Mouse (Mus musculus): ENCODE data around the gene Nudt22. TPM values are rescaled to one million over a fixed set of nuclear protein-coding genes. Genes with fewer than 3 reads are reported as not detected.

Nudt22 gene
- polyA plus RNA-seq (2015; fragmentation: Nextera tagmentation; extraction: Ambion mirVana): 21.7 and 24.1 TPM in 2 replicates

- H3K27me3 ChIP-seq: no peaks in the 10 kb centered on the region
- under 1% methylated on average over 23 of the region's 24 CpGs for WGBS
- H3K4me2 ChIP-seq: peak within 1 kb of the TSS; percentile 80
- H3K4me3 ChIP-seq: peak within 1 kb of the TSS; percentile 63
- peak within 1 kb of the TSS; percentile 75 for H3K27ac ChIP-seq
- peak; percentile 79 for ATAC-seq (ENCODE audit: insufficient number of reproducible peaks, low FRiP score, low TSS enrichment, low read depth)
- peaks cover 43% of the 10 kb centered on the region for H3K4me1 ChIP-seq
- H3K36me3 ChIP-seq: peaks cover 26% of the 10 kb centered on the region
- no peaks in the 10 kb centered on the region for H3K9me3 ChIP-seq
- peak within 1 kb of the TSS; percentile 74 for H3K9ac ChIP-seq
Observed at GRCm38 (mm10) chr19:6996006-6996405, at the start of gene Nudt22, which contains the start of gene Trpt1. Gene Nudt22, minus strand, starts transcription at chr19:6996117. Gene Trpt1, plus strand, starts transcription at chr19:6996131.

DNA sequence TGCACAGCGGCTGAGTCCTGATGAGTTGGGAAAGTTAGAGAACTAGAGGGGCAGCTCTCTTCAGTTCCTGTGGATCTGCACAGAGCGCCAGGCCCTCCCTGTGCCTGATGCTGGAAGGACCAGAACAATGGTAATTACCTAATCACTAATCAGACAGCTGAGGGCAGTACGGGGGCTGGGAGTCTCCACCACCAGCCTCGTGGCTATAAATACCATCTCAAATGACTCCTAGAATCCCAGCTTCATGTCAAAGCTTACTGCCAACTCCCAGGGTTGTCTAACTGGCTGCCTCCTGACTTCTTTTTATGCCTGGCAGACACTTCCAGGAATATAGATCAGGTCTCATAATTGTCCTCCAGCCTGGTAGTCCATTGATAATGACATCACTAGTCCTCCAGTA, 48.8 kb upstream of the Nudt22 start:
- Histone ChIP-seq H3K4me3 (no peak overlapping the region), H3K36me3 (no peaks in the 10 kb centered on the region), H3K27ac (no peak overlapping the region), H3K9me3 (no peaks in the 10 kb centered on the region), H3K9ac (0 out of 2 replicates have a peak overlapping the region, but pooled peaks have one; percentile 2), H3K4me1 (peaks cover 6% of the 10 kb centered on the region; the same call in 1 of the 2 replicates), H3K27me3 (no peaks in the 10 kb centered on the region), H3K4me2 (no peak overlapping the region)
- WGBS: 28% methylated on average over 4 of the region's 4 CpGs
- ATAC-seq (ENCODE audit: insufficient number of reproducible peaks, low FRiP score, low TSS enrichment, low read depth): no peak

GRCm38 (mm10) chr19:7044279-7044678, 48.4 kb upstream of the Nudt22 start:
- H3K9ac ChIP-seq: 0 out of 2 replicates have a peak overlapping the region, but pooled peaks have one; percentile 2
- H3K9me3 ChIP-seq: no peaks in the 10 kb centered on the region
- no peaks in the 10 kb centered on the region for H3K27me3 ChIP-seq
- H3K27ac ChIP-seq: no peak overlapping the region
- H3K4me1 ChIP-seq: peaks cover 6% of the 10 kb centered on the region; the same call in 1 of the 2 replicates
- H3K4me3 ChIP-seq: no peak overlapping the region
- WGBS: 58% methylated on average over 4 of the region's 4 CpGs
- no peak for ATAC-seq (ENCODE audit: insufficient number of reproducible peaks, low FRiP score, low TSS enrichment, low read depth)
- H3K4me2 ChIP-seq: no peak overlapping the region
- H3K36me3 ChIP-seq: no peaks in the 10 kb centered on the region

DNA sequence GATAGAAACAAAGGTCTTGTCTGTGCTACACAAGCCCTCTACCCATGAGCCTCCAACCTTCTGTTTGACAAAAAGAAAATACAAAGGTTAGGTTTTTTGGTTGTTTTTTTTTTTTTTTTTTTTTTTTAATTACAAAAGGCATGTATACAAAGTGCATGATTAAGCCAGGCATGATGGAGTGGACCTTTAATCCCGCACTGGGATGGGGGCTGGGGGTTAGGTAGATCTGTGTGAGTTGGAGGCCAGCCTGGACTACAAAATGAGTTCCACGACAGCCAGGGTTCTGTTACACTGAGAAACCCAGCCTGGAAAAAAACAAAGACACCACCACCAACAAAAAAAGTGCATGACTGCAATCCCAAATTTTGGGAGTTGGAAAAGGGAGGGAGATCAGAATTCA, 45.3 kb upstream of the Nudt22 start:
- H3K36me3 ChIP-seq: 0 out of 2 replicates have a peak, but pooled peaks cover 3% of the 10 kb centered on the region
- 89% methylated on average over 2 of the region's 2 CpGs for WGBS
- no peaks in the 10 kb centered on the region for H3K27me3 ChIP-seq
- no peak for ATAC-seq (ENCODE audit: insufficient number of reproducible peaks, low FRiP score, low TSS enrichment, low read depth)
- no peaks in the 10 kb centered on the region for H3K9me3 ChIP-seq
- H3K4me1 ChIP-seq: peaks cover 21% of the 10 kb centered on the region
- H3K27ac ChIP-seq: peak overlapping the region; percentile 94; the same call in 1 of the 2 replicates
- no peak overlapping the region for H3K9ac ChIP-seq
- peak overlapping the region; percentile 77 for H3K4me2 ChIP-seq
- H3K4me3 ChIP-seq: no peak overlapping the region; the same call in 1 of the 2 replicates

- H3K27ac ChIP-seq: peak overlapping the region; percentile 94
- ATAC-seq (ENCODE audit: insufficient number of reproducible peaks, low FRiP score, low TSS enrichment, low read depth): no peak
- peaks cover 21% of the 10 kb centered on the region for H3K4me1 ChIP-seq
- H3K9me3 ChIP-seq: no peaks in the 10 kb centered on the region
- 0 out of 2 replicates have a peak, but pooled peaks cover 3% of the 10 kb centered on the region for H3K36me3 ChIP-seq
- peak overlapping the region; percentile 52 for H3K4me3 ChIP-seq
- H3K4me2 ChIP-seq: peak overlapping the region; percentile 77
- peak overlapping the region; percentile 58 for H3K9ac ChIP-seq
- H3K27me3 ChIP-seq: no peaks in the 10 kb centered on the region
- WGBS: 22% methylated on average over 13 of the region's 13 CpGs
Observed at GRCm38 (mm10) chr19:7040637-7041130, 44.8 kb upstream of the Nudt22 start.

- H3K36me3 ChIP-seq: peaks cover 8% of the 10 kb centered on the region
- H3K9ac ChIP-seq: peak within 1 kb of the TSS; percentile 92
- peak within 1 kb of the TSS; percentile 93 for H3K4me3 ChIP-seq
- peak within 1 kb of the TSS; percentile 94 for H3K27ac ChIP-seq
- peak; percentile 100 for ATAC-seq (ENCODE audit: insufficient number of reproducible peaks, low FRiP score, low TSS enrichment, low read depth)
- peaks cover 21% of the 10 kb centered on the region for H3K4me1 ChIP-seq
- H3K4me2 ChIP-seq: peak within 1 kb of the TSS; percentile 77
- no peaks in the 10 kb centered on the region for H3K9me3 ChIP-seq
- no peaks in the 10 kb centered on the region for H3K27me3 ChIP-seq
- under 1% methylated on average over 47 of the region's 49 CpGs for WGBS
Observed at GRCm38 (mm10) chr19:7039841-7040636, 44.1 kb upstream of the Nudt22 start, which contains the start of gene Stip1. Gene Stip1, minus strand, starts transcription at chr19:7039967.

- Histone ChIP-seq H3K9me3 (no peaks in the 10 kb centered on the region), H3K4me2 (peak overlapping the region; percentile 64), H3K27ac (peak overlapping the region; percentile 92), H3K4me1 (peaks cover 21% of the 10 kb centered on the region), H3K4me3 (peak overlapping the region; percentile 93), H3K9ac (peak overlapping the region; percentile 92), H3K27me3 (no peaks in the 10 kb centered on the region), H3K36me3 (peaks cover 14% of the 10 kb centered on the region)
- ATAC-seq (ENCODE audit: insufficient number of reproducible peaks, low FRiP score, low TSS enrichment, low read depth): no peak
- WGBS: under 1% methylated on average over 35 of the region's 35 CpGs
Observed at GRCm38 (mm10) chr19:7039088-7039720, 43.3 kb upstream of the Nudt22 start.

DNA sequence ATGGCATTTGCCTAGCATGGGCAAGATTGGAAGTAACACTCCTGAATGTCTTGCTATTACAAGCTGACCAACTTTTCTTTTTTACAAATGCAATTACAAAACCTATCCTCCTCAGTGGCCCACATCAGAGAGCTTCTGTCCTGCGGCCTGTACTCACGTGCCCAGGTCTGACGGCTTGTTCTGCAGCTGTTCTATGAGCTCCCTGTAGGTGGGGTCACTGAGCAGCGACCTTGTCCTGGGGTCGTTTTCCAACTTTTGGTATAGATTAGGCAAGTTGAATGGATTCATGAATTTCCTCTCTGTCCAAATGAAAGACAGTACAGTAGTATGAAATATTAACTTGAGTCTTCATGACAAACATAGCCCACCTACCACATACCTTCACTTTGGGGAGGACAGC, 38.1 kb upstream of the Nudt22 start:
- Histone ChIP-seq H3K27ac (no peak overlapping the region), H3K9ac (no peak overlapping the region), H3K4me3 (no peak overlapping the region), H3K36me3 (peaks cover 63% of the 10 kb centered on the region), H3K9me3 (no peaks in the 10 kb centered on the region), H3K4me1 (peaks cover 14% of the 10 kb centered on the region), H3K27me3 (no peaks in the 10 kb centered on the region), H3K4me2 (no peak overlapping the region)
- no peak for ATAC-seq (ENCODE audit: insufficient number of reproducible peaks, low FRiP score, low TSS enrichment, low read depth)
- WGBS: 91% methylated on average over 5 of the region's 5 CpGs

GRCm38 (mm10) chr19:7029531-7029930, 33.6 kb upstream of the Nudt22 start:
- ATAC-seq (ENCODE audit: insufficient number of reproducible peaks, low FRiP score, low TSS enrichment, low read depth): no peak
- no peaks in the 10 kb centered on the region for H3K27me3 ChIP-seq
- no peaks in the 10 kb centered on the region for H3K9me3 ChIP-seq
- H3K4me1 ChIP-seq: no peaks in the 10 kb centered on the region
- peaks cover 95% of the 10 kb centered on the region for H3K36me3 ChIP-seq
- 91% methylated on average over 5 of the region's 5 CpGs for WGBS
- no peak overlapping the region for H3K27ac ChIP-seq
- H3K4me3 ChIP-seq: no peak overlapping the region
- no peak overlapping the region for H3K4me2 ChIP-seq
- H3K9ac ChIP-seq: no peak overlapping the region

- WGBS: 45% methylated on average over 3 of the region's 3 CpGs
- no peaks in the 10 kb centered on the region for H3K27me3 ChIP-seq
Observed at GRCm38 (mm10) chr19:7020224-7020641, 24.3 kb upstream of the Nudt22 start.

DNA sequence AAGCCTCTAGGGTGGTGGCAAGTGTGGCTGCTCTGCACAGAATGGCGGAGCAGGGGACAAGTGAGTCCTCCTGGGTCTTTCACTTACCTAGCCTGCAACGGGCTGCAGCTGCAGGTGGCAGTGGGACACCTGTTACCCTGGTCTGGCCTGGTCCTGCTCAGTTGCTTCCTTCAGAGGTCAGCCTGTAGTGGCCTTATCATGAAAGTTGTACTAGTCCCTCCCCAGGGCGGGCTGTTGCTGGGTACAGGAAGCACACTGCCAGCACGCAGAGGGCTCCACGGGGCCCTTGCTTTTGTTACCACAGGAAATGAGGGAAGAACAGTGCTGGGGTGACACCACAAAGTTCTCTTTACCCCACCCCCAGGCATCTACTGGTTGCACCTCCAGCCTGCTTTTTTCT, 23.3 kb upstream of the Nudt22 start, which contains the start of gene Fermt3:
Gene Fermt3 (minus strand): TSS at position 279 of the 400 bp plus-strand sequence.
- no peak within 1 kb of the TSS for H3K9ac ChIP-seq
- no peaks in the 10 kb centered on the region for H3K4me1 ChIP-seq
- H3K27ac ChIP-seq: peak within 1 kb of the TSS; percentile 17; the same call in 1 of the 2 replicates
- ATAC-seq (ENCODE audit: insufficient number of reproducible peaks, low FRiP score, low TSS enrichment, low read depth): no peak
- no peaks in the 10 kb centered on the region for H3K9me3 ChIP-seq
- H3K4me2 ChIP-seq: no peak within 1 kb of the TSS
- 89% methylated on average over 5 of the region's 5 CpGs for WGBS
- no peaks in the 10 kb centered on the region for H3K27me3 ChIP-seq
- peaks cover 67% of the 10 kb centered on the region for H3K36me3 ChIP-seq
- H3K4me3 ChIP-seq: no peak within 1 kb of the TSS

More at GRCm38 (mm10) chr19:7020224-7020641, 24.3 kb upstream of the Nudt22 start:
- 0 out of 2 replicates have a peak, but pooled peaks have one; percentile 21 for ATAC-seq (ENCODE audit: insufficient number of reproducible peaks, low FRiP score, low TSS enrichment, low read depth)
- no peaks in the 10 kb centered on the region for H3K4me1 ChIP-seq
- H3K9me3 ChIP-seq: no peaks in the 10 kb centered on the region
- H3K36me3 ChIP-seq: peaks cover 74% of the 10 kb centered on the region
- H3K4me2 ChIP-seq: no peak overlapping the region
- H3K27ac ChIP-seq: no peak overlapping the region
- H3K4me3 ChIP-seq: no peak overlapping the region
- no peak overlapping the region for H3K9ac ChIP-seq

Data from limb, embryonic 15.5 days (tissue).